Mouse (Mus musculus): ENCODE results near the gene Dennd4b.
"Not testable (repeated sequence)": the region's sequence is repeated elsewhere in the genome, so short reads cannot be mapped to it uniquely, and the experiment has no call there.

Dennd4b gene

DNA sequence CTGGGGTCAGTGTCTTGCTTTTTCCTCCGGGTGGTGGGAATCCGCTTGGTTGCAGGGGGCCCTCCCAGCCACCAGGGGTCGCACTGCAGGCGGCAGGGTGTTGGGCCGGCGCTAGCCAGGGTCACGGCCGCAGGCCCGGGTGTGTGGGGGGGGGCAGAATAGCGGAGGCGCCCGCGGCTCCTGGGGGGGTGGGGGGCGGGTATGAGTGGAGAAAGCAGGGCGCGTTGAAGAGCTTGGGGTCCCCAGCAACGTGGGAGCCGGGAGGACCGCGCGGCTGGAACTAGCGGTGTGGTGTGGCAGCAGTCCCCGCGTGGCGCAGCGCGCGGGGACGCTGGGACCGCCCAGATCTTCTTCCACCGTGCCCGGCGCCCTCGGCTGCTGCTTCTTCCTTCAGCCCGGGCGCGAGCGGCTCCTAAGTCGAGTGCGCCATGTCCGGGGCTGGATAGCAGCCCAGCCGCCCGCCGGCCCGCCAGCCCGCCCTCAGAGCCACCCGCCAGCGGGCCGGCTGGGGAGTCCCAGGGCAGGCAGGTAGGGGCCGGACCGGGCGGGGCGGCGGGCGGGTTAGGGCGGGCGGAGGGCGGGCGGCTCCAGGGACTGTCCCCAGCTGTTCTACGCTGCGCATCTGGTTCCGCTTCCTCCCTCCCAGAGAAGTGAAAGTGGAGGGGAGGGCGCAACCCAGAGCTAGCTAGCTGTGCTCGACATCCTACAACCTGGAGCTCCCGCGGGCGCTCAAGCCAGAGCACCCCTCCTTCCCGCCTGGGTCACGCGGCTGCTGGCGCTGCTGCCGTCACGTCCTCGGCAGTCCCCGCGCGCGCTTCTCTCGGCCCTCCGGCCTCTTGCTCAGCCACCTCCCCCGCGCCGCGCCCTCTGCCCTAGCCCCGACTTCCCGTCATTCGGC is at the start of gene Dennd4b:
Gene Dennd4b, plus strand, starts transcription at position 152 of the 898 bp plus-strand sequence.
- in situ Hi-C loops (cut with MboI, MseI): no loop called here

DNA sequence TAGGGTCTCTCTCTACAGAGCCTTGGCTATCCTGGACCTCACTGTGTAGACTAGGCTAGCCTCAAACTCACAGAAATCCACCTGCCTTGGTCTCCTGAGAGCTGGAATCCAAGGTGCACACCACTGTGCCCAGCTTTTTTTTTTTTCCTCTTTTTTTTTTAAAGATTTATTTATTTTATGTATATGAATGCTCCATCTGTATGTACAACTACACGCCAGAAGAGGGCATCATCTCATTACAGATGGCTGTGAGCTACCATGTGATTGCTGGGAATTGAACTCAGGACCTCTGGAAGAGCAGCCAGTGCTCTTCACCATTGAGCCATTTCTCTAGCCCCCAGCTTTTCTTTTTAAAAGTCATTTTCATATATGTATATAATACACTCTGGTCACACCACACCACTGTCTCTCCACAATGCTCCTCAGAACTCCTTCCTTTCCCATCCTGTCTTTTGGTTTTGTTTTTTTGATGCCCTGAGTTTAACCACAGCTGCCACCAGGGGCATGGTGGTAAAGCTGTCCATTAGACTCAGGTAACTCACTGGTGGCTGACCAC is 49.1 kb upstream of the Dennd4b start:
- in situ Hi-C loops (cut with MboI, MseI): no loop called here

DNA sequence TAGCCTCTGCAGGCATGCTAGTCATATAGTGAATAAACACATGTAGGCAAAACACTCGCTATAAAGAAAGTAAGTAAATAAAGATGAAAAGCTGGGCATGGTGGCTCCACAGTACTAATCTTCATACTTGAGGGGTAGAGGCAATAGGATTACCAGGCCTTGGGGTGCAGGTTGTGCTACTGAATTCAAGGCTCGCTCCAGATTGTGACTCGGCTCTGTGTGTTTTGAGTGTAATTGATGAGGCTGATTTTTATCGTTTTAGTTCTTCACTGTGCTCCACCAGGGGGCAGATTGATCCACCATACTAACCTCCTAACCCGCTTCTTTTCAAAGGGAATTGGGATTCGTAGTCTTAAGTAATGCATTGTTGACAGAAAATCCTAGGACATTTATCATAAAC is 44.9 kb upstream of the Dennd4b start:
- in situ Hi-C loops (cut with MboI, MseI): no loop called here

DNA sequence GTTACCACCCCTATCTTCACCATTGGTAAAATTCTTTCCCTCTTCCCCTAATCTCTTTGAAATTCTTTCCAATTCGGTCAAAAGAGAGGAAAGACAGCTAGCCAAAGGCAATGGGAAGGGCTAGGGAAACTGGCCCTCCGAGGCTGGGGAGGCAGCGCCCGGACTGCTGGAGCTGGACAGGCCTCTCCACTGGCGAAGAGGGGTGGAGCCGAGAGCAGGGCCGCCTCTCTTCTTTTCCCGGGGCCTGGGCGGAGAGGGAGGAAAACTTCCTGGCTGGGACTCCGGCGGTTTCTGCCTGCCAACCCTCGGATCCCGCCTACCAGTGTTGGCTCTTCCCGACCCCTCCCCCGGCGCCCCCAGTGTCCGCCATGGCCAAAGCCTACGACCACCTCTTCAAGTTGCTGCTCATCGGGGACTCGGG is 44.4 kb upstream of the Dennd4b start:
- in situ Hi-C loops (cut with MboI, MseI): no loop called here

DNA sequence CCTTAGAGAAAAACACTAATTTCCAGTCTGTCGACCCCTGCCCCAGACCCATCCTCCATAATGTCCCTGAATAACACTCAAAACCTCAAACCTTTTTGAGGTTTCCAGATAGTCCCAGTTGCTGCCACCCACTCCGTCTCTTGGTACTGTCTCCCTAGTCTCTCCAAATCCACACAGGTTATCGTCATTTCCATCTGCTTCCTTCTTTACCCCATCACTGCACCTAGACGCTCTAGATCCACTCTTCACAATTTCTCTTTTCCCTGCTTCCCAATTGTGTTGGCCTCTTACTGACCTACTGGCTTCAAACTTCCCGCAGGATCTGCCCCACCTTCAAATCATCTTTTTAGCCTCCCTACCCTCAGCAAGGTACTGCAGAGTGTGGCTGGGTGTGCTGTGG is 43.9 kb upstream of the Dennd4b start:
- in situ Hi-C loops (cut with MboI, MseI): no loop called here

DNA sequence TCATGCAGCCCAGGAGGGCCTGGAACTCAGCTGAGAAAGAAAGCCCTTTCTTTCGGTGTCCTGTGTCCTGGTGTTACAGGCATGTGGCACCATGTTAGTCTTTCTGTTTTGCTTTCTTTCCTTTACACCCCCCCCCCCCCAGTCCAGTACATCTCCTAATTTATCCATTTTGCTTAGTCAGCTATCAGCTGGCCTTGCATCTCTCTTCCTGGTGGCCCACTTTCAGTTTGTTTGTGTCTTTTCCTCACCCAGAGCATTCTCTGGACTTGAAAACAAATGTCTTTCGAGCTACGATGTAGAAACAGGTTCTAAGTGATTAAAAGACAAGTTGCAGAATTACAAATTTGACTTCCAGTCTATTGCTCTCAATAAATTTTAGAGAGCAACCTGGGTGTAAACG is 42.5 kb upstream of the Dennd4b start:
- in situ Hi-C loops (cut with MboI, MseI): no loop called here

DNA sequence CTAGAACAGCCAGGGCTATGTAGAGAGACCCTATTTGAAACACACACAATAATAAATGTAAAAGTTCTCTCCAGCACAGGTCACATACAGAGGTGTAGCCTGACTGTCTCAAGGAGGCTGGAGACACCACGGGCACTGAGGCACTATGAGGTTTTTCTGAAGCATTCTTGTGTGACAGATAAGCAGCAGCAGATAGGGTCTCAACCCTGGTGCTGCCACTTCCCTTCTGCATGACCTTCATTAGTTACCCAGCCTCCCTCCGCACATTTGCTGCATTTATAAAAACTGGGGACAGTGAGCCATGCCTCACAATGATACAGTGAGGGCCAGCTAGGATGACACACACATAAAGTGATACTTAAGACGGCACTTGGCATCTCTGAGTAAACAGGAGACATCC is 42.0 kb upstream of the Dennd4b start:
- in situ Hi-C loops (cut with MboI, MseI): no loop called here

DNA sequence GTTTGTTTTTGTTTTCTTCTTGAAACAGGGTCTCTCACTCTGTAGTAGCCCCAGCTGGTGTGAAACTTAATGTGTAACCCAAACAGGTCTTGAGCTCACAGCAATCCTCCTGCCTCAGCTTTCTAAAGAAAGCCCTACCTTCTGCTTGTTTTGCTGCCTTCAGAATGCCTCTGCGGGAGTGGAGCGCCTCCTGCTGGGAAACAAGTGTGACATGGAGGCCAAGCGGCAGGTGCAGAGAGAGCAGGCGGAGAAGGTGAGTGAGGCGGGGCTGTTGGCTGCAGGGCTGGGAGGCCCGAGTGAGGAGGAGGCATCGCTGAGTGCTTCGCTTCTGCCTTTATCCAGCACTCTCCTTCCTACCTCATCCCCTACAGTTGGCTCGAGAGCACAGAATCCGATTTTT is 40.7 kb upstream of the Dennd4b start:
- in situ Hi-C loops (cut with MboI, MseI): no loop called here

DNA sequence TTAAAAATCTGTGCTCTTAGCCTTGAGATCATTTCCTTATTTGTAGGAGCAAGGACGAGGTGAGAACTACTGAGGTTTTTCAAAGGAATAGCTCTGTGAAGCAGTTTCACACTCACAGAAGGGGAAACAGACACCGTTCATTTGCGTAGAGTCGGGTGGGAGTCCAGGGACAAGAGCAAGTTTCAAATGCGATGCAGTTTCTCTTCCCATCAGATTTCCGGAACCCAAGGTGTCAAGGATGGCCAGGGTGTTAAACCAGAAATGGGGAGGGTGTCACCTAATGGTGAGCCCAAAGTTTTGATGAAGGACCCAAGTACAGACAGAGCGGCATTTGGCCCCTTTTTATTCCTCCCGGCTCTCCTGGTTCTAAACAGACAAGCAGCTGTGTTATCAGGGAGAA is 33.9 kb upstream of the Dennd4b start:
- in situ Hi-C loops (cut with MboI, MseI): loop anchor here (25.0 kb wide), 1 partner anchor 1594 kb away; no protein-coding TSS in a partner anchor

DNA sequence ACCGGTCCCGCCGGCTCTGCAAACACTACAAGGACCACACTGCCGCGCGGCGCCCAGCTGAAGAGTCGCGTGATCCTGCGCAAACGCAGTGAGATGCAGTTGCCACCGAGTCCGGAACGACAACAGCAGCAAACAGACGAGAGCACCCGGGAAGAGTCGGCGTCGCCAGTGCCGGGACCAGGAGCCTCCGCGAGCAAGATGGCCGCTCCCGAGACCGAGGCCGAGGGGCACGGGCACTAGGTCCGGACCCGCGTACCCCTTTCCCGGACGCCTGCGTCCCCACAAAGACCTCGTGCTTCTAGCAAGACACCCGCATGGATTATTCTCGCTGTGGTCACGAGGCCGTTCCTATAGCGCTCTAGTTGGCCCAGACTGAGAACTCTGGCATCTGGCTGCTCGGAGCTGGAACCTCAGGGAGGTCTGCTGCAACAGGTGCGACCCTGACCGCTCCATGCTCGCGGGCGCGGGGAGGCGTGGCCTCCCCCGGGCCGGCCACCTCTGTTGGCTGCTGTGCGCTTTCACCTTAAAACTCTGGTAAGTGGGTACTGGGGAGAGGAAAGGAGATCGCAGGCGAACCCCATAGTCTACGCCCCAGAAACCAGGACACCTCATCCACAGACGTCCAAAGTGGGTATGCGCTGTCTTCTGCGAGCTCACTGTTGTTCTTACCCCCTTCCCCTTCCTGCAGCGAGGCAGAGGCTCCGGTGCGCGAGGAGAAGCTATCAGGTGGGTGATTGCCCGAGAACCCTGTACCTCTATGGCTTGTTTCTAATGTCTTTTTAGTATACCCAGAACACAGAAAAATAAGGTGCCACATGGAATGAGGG is 33.3 kb upstream of the Dennd4b start, which contains the start of gene Jtb:
Gene Jtb, plus strand, starts transcription at position 91 of the 827 bp plus-strand sequence.
- in situ Hi-C loops (cut with MboI, MseI): loop anchor here (25.0 kb wide), 1 partner anchor 1594 kb away; no protein-coding TSS in a partner anchor

DNA sequence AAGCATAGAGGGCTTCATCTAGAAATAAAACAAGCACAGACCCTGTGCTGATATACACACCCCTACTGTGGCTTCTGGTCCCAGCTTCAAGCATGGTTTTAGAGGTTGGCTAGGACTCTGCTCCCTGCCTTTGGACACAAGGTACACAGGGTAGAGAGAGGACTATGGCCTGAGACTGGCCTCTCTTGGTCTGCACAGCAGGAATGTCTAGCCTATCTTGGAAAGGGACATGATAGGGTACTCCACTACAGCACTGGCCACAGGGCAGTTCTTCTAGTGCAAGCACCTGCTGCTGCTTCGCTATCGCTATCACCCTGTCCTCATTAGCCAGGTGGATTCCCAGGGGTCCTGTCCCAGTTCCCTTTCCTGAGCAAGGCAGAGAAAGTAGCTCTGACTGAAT is 23.7 kb upstream of the Dennd4b start:
- in situ Hi-C loops (cut with MboI, MseI): loop anchor here (10.0 to 25.0 kb wide), 2 partner anchors 1156 to 1604 kb away; no protein-coding TSS in a partner anchor

DNA sequence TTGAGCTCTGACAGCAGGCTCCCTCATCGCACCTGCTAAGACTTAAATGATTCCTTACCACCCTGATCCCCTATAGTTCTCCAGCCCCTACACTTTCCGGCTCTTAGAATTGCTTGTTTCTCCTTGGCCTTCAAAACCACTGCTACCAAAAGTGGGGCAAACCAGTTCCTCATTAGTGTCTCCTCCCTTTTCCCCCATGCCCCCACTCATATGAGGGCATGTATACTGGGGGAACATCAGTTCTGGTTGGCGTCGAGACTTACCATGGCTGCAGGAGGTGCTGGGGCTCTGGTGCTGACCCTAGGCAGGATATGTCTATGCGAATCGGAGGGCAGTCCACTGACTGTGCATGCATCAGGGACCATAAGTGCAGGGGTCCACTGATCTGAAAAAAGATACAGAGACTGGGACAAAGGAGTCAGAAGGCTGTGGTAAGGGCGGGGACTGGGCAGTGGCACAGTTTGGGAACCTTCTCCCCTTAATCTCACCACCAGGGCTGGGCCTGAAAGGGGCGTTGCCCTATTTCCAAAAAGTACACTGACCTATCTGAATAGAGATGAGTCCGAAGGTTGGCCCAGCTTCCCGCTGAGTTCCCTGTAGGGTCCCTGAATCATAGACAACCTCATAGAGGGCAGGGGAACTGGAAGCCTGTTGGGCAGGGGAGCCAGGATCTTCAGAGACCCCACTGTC is 23.2 kb upstream of the Dennd4b start:
- in situ Hi-C loops (cut with MboI, MseI): loop anchor here (10.0 to 25.0 kb wide), 2 partner anchors 1157 to 1605 kb away; no protein-coding TSS in a partner anchor

DNA sequence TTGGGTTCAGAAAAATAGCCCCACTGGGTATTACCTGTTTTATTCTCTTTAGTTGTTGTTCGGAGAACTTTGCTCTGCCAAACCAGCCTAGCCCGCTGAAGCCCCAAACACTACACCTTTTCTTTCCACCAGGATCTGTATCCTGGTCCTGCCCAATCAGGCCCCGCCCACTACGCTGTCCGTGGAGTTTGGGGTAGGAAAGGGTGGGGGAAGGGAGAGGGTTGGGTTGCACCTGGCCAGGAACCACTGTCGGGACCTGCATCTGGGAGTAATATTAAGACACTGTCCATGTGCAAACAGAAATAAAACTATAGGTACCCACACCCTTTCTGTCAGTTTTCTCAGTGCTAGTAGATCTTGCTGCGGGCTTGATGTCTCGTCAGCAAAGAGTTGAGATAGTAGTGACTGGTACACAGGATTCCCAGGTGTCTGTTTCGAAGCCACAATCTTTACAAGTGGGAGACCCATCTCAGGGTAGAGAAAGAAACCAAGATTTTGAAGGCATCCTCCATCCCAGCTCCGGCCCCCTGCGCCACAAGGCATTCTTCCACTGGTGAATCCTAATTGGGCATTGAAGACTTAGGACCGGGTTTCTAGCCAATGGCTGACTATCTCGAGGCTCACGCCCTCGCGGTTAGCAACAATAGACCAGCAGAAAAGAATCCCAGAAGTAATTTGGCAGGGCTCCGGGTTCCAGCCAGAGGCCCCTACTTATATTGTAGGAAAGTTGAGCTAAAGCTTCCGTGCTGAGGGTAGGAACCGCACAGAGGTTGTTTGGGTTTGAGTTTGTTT is 21.8 kb upstream of the Dennd4b start, which contains the start of gene Creb3l4:
Gene Creb3l4, minus strand, starts transcription at position 529 of the 792 bp plus-strand sequence.
- in situ Hi-C loops (cut with MboI, MseI): loop anchor here (10.0 to 25.0 kb wide), 2 partner anchors 1158 to 1606 kb away; no protein-coding TSS in a partner anchor

DNA sequence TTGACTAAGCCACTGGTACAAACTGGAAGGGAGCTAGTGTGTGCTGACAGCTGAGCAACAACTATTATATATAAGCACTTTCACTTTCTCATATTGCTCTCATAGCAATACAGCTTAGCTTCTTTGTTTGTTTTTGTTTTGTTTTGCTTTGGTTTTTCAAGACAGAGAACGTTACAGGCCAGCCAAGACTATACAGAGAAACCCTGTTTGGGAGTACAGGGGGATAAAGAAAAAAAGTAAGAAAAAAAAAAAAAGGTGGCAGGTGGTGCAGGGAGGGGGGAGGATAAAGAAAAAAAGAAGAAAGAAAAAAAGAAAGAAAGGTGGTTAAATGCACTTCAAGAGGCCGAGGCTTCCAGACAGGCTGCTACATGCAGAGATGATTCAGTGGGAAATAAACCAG is 19.6 kb upstream of the Dennd4b start:
- in situ Hi-C loops (cut with MboI, MseI): loop anchor here (10.0 to 25.0 kb wide), 2 partner anchors 1161 to 1608 kb away; no protein-coding TSS in a partner anchor

DNA sequence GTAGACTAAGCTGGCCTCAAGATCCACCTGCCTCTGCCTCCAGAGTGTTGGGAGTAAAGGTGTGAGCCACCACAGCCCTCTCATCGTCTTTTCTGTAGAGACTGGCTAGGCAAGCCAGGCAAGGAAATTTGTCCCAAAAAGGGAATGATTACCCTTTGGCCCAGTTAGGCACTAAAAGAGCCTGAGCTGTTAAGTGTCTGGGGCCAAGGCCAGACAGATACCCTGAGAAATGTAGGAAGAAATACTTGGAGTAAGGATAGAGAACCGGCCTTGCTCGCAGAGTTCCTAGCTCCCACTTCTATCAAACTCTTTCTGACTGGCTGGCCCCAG is 17.4 kb upstream of the Dennd4b start:
- in situ Hi-C loops (cut with MboI, MseI): loop anchor here (10.0 to 25.0 kb wide), 2 partner anchors 1163 to 1610 kb away; no protein-coding TSS in a partner anchor

DNA sequence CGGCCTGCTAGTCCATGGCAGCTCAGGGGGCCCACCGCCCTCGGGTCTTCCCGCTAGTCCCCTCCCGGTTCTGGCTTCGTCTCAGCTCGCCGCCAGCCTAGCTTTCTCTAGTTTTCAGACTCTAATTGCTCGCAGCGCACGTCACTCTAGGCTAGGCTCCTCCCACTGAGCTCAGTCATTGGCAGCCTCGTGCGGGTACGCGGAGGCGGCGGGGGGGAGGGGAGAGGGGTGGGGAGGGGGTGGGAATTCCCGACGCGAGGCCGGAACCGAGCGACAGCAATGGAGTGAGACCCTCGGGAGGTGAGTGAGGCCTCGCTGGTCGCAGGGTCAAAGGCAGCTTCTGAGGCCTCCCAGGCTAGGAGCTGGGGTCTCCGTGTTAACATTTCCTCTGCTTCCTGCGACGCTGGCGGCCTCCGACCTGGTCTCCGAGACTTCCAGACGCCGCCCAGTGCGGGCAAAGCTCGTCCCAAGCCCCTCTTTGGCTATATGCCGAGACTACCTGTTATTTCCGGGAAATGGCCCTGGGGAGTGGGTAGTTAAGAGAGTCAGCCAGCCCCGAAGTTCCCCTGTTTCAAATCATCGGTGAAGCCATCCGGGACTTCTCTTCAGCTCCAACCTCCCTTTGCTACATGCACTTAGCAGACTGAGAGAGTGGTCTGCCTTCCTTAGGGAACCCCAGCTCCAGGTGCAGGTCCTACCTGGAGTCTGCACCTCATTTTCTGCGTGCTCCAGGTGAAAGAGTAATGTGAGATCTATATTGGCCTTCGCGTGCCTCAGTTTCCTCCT is 16.8 kb upstream of the Dennd4b start, which contains the start of gene Slc39a1:
Gene Slc39a1, plus strand, starts transcription at position 213 of the 786 bp plus-strand sequence.
- in situ Hi-C loops (cut with MboI, MseI): loop anchor here (10.0 to 25.0 kb wide), 2 partner anchors 1163 to 1611 kb away; no protein-coding TSS in a partner anchor

DNA sequence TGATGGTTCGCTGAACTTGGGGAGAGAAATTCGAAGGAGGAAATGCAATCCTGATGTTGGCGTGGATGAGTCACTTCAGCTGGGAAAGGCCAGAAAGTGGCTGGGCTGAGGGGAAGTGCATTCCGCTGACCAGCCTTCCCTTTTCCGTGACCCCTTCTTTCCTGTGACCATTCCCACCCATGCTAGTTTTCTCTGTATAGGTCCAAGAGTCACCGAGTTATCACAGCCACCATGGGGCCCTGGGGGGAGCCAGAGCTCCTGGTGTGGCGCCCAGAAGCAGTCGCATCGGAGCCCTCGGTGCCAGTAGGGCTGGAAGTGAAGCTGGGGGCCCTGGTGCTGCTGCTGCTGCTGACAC is 16.3 kb upstream of the Dennd4b start:
- in situ Hi-C loops (cut with MboI, MseI): loop anchor here (10.0 to 25.0 kb wide), 2 partner anchors 1164 to 1611 kb away; no protein-coding TSS in a partner anchor

DNA sequence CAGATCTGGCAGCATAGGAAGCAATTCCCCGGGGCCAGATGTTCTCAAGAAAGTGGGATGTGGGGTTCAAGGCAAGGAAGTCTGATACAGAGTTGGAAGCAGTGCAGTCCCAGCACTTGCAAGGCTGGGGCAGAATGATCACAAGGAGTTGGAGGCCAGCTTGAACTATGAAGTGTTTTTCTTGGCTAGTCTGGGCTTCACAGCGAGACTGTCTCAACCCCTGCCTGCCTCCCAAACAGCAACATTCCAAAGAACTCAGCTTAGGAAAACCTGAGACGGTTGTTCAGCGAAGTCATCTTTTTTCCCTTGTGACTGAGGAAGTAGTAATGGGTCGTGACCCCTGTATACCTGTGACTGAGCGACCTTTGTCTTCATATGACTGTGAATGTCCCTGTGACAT is 14.2 kb upstream of the Dennd4b start:
- in situ Hi-C loops (cut with MboI, MseI): no loop called here

DNA sequence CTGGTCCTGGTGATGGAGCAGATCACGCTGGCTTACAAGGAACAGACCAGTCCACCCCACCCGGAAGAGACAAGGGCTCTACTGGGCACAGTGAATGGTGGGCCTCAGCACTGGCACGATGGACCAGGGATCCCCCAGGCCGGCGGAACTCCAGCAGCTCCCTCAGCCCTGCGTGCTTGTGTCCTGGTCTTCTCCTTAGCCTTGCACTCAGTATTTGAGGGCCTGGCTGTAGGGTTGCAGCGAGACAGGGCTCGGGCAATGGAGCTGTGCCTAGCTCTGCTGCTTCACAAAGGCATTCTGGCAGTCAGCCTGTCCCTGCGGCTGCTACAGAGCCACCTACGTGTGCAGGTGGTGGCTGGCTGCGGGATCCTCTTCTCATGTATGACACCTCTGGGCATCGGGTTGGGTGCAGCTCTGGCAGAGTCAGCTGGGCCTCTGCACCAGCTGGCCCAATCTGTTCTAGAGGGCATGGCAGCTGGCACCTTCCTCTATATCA is 13.2 kb upstream of the Dennd4b start:
- in situ Hi-C loops (cut with MboI, MseI): not testable (repeated sequence)

Data from T-helper 2 cell (primary cell).